18 mouse cellular contexts compared by ENCODE assay signal in the genomic region with DNA sequence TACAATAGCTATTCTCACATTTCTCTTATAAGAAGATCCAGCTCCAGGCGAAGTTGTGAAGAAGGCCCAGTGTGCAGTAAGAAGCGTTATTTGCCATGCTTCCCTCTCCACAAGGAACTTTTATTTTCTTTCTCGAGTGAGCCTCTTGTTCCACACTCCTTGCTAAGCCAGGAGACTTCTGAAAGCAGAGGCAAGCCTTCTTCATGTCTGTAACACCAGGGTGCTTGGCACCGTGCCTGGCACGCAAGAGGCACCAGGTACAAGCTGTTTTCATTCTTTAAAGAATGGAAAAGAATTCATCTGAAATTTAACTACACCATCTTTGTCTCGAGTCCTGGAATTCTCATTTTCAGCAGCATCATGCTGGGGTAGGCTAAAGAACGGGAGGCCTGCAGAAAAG.
DNase-seq lines count a peak whose midpoint lies in the region; ATAC-seq lines count a peak whose summit lies in the region.
"Had no signal": no experiment of that assay in that cellular context is flagged by ENCODE, and none has a peak within 500 bp of the region (broad histone marks: within the 10 kb centered on the region; RNA-seq: fewer than 3 reads in every experiment).

No protein-coding gene starts in this region.

- no peaks in the 10 kb centered on the region for H3K36me3 ChIP-seq in neural tube, embryonic 11.5 days (ENCODE audit: control insufficient read depth, insufficient read depth, low read length)
- H3K36me3 ChIP-seq: embryonic facial prominence, embryonic 12.5 days; G1E; stomach, embryonic 15.5 days had no signal

- peak; percentile 53 for DNase-seq in cerebellum, adult 11 months
- peak; percentile 15 for DNase-seq in layer of hippocampus, adult 9-11 months
- DNase-seq in layer of hippocampus, postnatal 36 days: no peak
- no peak for DNase-seq in neural tube, embryonic 11.5 days (ENCODE audit: low spot score)
- DNase-seq in neural tube, embryonic 10.5 days (ENCODE audit: extremely low spot score, low spot score): no peak
- DNase-seq in cerebellum, postnatal 25 days: peak; percentile 74 to 86
- DNase-seq in spleen, adult 18-20 months: no peak
- DNase-seq: gastrocnemius, adult 2 months; heart, adult 11 months; heart, postnatal 4 days; kidney, adult 18-20 months; kidney, postnatal 14 days had no signal

- ATAC-seq in cerebellum, adult (ENCODE audit: insufficient number of reproducible peaks, low FRiP score, low TSS enrichment): no peak
- ATAC-seq in neural tube, embryonic 11.5 days (ENCODE audit: insufficient read depth, low FRiP score, low TSS enrichment): peak; percentile 16; the same call in 1 of the 2 replicates
- ATAC-seq: CD4-positive, CD25-positive, alpha-beta regulatory T cell, adult 4 months had no signal

- WGBS in neural tube, embryonic 11.5 days: 53% methylated on average over 7 of the region's 7 CpGs

- no peaks in the 10 kb centered on the region for H3K27me3 ChIP-seq in neural tube, embryonic 11.5 days (ENCODE audit: control insufficient read depth, insufficient read depth, low read length)
- H3K27me3 ChIP-seq: embryonic facial prominence, embryonic 12.5 days; stomach, embryonic 15.5 days had no signal

- H3K4me2 ChIP-seq in neural tube, embryonic 11.5 days (ENCODE audit: low read depth): no peak overlapping the region
- H3K4me2 ChIP-seq: embryonic facial prominence, embryonic 12.5 days; liver, embryonic 11.5 days; stomach, embryonic 15.5 days had no signal

- H3K27ac ChIP-seq in neural tube, embryonic 11.5 days (ENCODE audit: low read depth, low read length): no peak overlapping the region
- H3K27ac ChIP-seq: embryonic facial prominence, embryonic 12.5 days; gastrocnemius, adult 2 months; stomach, embryonic 15.5 days had no signal

- no peak overlapping the region for H3K9ac ChIP-seq in neural tube, embryonic 11.5 days (ENCODE audit: low read length)
- H3K9ac ChIP-seq: embryonic facial prominence, embryonic 12.5 days; stomach, embryonic 15.5 days had no signal

- H3K9me3 ChIP-seq in neural tube, embryonic 11.5 days (ENCODE audit: control insufficient read depth, low read length): no peaks in the 10 kb centered on the region
- H3K9me3 ChIP-seq: embryonic facial prominence, embryonic 12.5 days; stomach, embryonic 15.5 days had no signal

- H3K4me1 ChIP-seq in neural tube, embryonic 11.5 days (ENCODE audit: control insufficient read depth, insufficient read depth, low read length): no peaks in the 10 kb centered on the region
- H3K4me1 ChIP-seq: embryonic facial prominence, embryonic 12.5 days; stomach, embryonic 15.5 days had no signal

- no peak overlapping the region for H3K4me3 ChIP-seq in neural tube, embryonic 11.5 days (ENCODE audit: low read depth, low read length)
- H3K4me3 ChIP-seq: embryonic facial prominence, embryonic 12.5 days; gastrocnemius, adult 2 months; stomach, embryonic 15.5 days had no signal

Comparison
In these comparisons a context has a peak if more than half of its experiments do, and no peak if none do; other contexts are left out.
1. DNase-seq: peak in cerebellum, adult 11 months (single experiment), layer of hippocampus, adult 9-11 months (single experiment) and cerebellum, postnatal 25 days (2 of 2); none in layer of hippocampus, postnatal 36 days (0 of 2), neural tube, embryonic 11.5 days (single experiment), neural tube, embryonic 10.5 days (single experiment) and spleen, adult 18-20 months (0 of 2).